Mouse (Mus musculus): Measurements from ENCODE around the gene Rasd1. TPM values are rescaled to one million over a fixed set of nuclear protein-coding genes. Genes with fewer than 3 reads are reported as not detected.
"Not testable (repeated sequence)": the region's sequence is repeated elsewhere in the genome, so short reads cannot be mapped to it uniquely, and the experiment has no call there.

Rasd1 gene
- polyA plus RNA-seq, 1 experiment: not detected

DNA sequence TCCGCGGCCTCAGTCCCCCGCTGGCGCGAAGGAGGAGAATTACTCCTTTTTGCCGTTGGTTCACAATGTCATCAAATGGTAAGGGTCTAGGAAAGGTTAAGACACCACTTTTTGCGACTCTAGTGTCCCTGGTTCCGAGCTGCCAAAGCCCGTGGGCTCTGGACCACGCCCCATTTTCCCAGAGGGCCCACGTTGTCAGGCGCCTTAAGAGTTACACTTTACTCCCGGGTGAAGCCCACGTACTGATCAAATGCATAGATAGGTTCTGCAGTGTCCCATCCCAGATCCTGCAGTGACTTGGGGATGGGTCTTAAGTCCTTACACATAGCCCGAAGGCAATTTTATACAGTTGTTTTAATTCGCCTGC lies 16.4 kb downstream of the Rasd1 start:
- TF ChIP-seq POLR2A (IDR thresholded peaks at IDR 0.05; ENCODE audit: insufficient read depth, low read depth, low read length) (no peak), CTCF (IDR thresholded peaks at IDR 0.05; ENCODE audit: insufficient read depth, low read depth, low read length) (no peak)
- no peak overlapping the region for H3K27ac ChIP-seq (ENCODE audit: insufficient read depth, low read depth, low read length)
- H3K4me1 ChIP-seq (ENCODE audit: control insufficient read depth, insufficient read depth, low read length): peaks cover 11% of the 10 kb centered on the region; the same call in 1 of the 2 replicates
- H3K4me3 ChIP-seq (ENCODE audit: insufficient read depth, low read depth, low read length): peak overlapping the region; percentile 76
- 2% methylated on average over 16 of the region's 16 CpGs for WGBS

- Histone ChIP-seq H3K4me1 (ENCODE audit: control insufficient read depth, insufficient read depth, low read length) (peaks cover 9% of the 10 kb centered on the region; the same call in 1 of the 2 replicates), H3K4me3 (ENCODE audit: insufficient read depth, low read depth, low read length) (peak within 1 kb of the TSS; percentile 76), H3K27ac (ENCODE audit: insufficient read depth, low read depth, low read length) (peak within 1 kb of the TSS; percentile 92)
- WGBS: 1% methylated on average over 43 of the region's 43 CpGs
- no peak for TF ChIP-seq CTCF (IDR thresholded peaks at IDR 0.05; ENCODE audit: insufficient read depth, low read depth, low read length)
- TF ChIP-seq POLR2A (IDR thresholded peaks at IDR 0.05; ENCODE audit: insufficient read depth, low read depth, low read length): 0 out of 2 replicates have a peak, but pooled peaks have one; percentile 44
Measured at GRCm38 (mm10) chr11:59947752-59948400, 16.9 kb downstream of the Rasd1 start, which contains the start of gene Med9. Gene Med9 (plus strand): TSS chr11:59948206.

GRCm38 (mm10) chr11:59944855-59945254 lies 19.9 kb downstream of the Rasd1 start:
- H3K4me3 ChIP-seq (ENCODE audit: insufficient read depth, low read depth, low read length); H3K4me1 ChIP-seq (ENCODE audit: control insufficient read depth, insufficient read depth, low read length); H3K27ac ChIP-seq (ENCODE audit: insufficient read depth, low read depth, low read length): not testable (repeated sequence)
- 86% methylated on average over 10 of the region's 10 CpGs for WGBS

- H3K4me3 ChIP-seq (ENCODE audit: insufficient read depth, low read depth, low read length): no peak overlapping the region
- no peak for TF ChIP-seq POLR2A (IDR thresholded peaks at IDR 0.05; ENCODE audit: insufficient read depth, low read depth, low read length)
- TF ChIP-seq CTCF (IDR thresholded peaks at IDR 0.05; ENCODE audit: insufficient read depth, low read depth, low read length): no peak
- peaks cover 2% of the 10 kb centered on the region; the same call in 1 of the 2 replicates for H3K4me1 ChIP-seq (ENCODE audit: control insufficient read depth, insufficient read depth, low read length)
- WGBS: 20% methylated on average over 3 of the region's 3 CpGs
- no peak overlapping the region for H3K27ac ChIP-seq (ENCODE audit: insufficient read depth, low read depth, low read length)
Measured at GRCm38 (mm10) chr11:59941391-59941790, 23.4 kb downstream of the Rasd1 start.

GRCm38 (mm10) chr11:59940645-59941044 lies 24.1 kb downstream of the Rasd1 start:
- WGBS: 72% methylated on average over 3 of the region's 3 CpGs

GRCm38 (mm10) chr11:59939821-59940220 lies 24.9 kb downstream of the Rasd1 start:
- no peak overlapping the region for H3K4me3 ChIP-seq (ENCODE audit: insufficient read depth, low read depth, low read length)
- 84% methylated on average over 1 of the region's 1 CpGs for WGBS
- no peak for TF ChIP-seq CTCF (IDR thresholded peaks at IDR 0.05; ENCODE audit: insufficient read depth, low read depth, low read length)
- no peak for TF ChIP-seq POLR2A (IDR thresholded peaks at IDR 0.05; ENCODE audit: insufficient read depth, low read depth, low read length)
- H3K4me1 ChIP-seq (ENCODE audit: control insufficient read depth, insufficient read depth, low read length): 0 out of 2 replicates have a peak, but pooled peaks cover 3% of the 10 kb centered on the region
- no peak overlapping the region for H3K27ac ChIP-seq (ENCODE audit: insufficient read depth, low read depth, low read length)

More at GRCm38 (mm10) chr11:59940645-59941044, 24.1 kb downstream of the Rasd1 start:
- TF ChIP-seq CTCF (IDR thresholded peaks at IDR 0.05; ENCODE audit: insufficient read depth, low read depth, low read length): no peak
- no peak for TF ChIP-seq POLR2A (IDR thresholded peaks at IDR 0.05; ENCODE audit: insufficient read depth, low read depth, low read length)
- Histone ChIP-seq H3K4me1 (ENCODE audit: control insufficient read depth, insufficient read depth, low read length) (no peaks in the 10 kb centered on the region), H3K27ac (ENCODE audit: insufficient read depth, low read depth, low read length) (no peak overlapping the region), H3K4me3 (ENCODE audit: insufficient read depth, low read depth, low read length) (no peak overlapping the region)

DNA sequence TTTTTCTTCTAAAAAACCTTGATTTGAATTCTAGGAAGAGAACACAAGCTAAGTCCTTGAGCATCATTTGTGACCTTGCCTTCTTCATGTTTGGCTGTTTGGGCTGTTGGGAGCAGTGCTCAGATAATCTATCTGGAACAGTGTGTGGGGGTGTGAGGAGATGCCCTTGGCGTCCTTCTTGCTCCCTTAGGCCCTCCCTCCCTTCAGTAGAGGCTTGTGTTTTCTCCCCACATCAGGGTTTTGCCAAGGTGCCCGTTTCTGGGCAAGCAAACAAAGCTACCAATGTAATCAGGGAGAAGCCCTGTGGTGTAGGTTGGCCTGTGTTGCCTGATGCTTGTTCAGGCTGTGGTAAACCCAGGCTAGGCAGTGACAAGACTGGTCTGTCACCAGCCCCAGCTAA lies 27.1 kb downstream of the Rasd1 start:
- 29% methylated on average over 2 of the region's 2 CpGs for WGBS
- TF ChIP-seq POLR2A (IDR thresholded peaks at IDR 0.05; ENCODE audit: insufficient read depth, low read depth, low read length) (no peak), CTCF (IDR thresholded peaks at IDR 0.05; ENCODE audit: insufficient read depth, low read depth, low read length) (no peak)

GRCm38 (mm10) chr11:59937023-59937422 lies 27.7 kb downstream of the Rasd1 start:
- Histone ChIP-seq H3K4me3 (ENCODE audit: insufficient read depth, low read depth, low read length) (no peak overlapping the region), H3K27ac (ENCODE audit: insufficient read depth, low read depth, low read length) (no peak overlapping the region), H3K4me1 (ENCODE audit: control insufficient read depth, insufficient read depth, low read length) (peaks cover 11% of the 10 kb centered on the region)
- WGBS: 68% methylated on average over 3 of the region's 3 CpGs
- TF ChIP-seq POLR2A (IDR thresholded peaks at IDR 0.05; ENCODE audit: insufficient read depth, low read depth, low read length) (no peak), CTCF (IDR thresholded peaks at IDR 0.05; ENCODE audit: insufficient read depth, low read depth, low read length) (no peak)

More for the DNA sequence above, 27.1 kb downstream of the Rasd1 start:
- Histone ChIP-seq H3K27ac (ENCODE audit: insufficient read depth, low read depth, low read length) (no peak overlapping the region), H3K4me1 (ENCODE audit: control insufficient read depth, insufficient read depth, low read length) (peaks cover 11% of the 10 kb centered on the region), H3K4me3 (ENCODE audit: insufficient read depth, low read depth, low read length) (no peak overlapping the region)

DNA sequence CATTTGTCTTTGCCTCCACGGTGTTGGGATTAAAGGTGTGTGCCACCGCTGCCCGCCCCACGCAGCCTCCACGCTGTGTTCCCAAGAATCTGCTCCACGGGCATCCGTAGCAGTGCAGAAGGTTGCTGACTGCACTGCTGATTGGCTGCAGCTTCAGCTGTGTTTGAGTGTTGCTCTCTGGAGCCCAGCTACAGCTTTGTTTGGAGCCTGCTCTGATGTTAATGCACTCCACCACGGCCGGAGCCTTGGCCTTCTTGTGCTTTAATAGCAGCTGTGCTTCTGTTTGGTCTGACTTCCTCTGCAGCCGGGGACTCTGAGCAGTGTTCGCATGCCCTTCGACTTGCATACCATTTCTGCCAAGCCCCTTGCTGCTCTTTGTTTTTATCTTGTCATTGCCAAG lies 30.8 kb downstream of the Rasd1 start:
- no peak overlapping the region for H3K4me3 ChIP-seq (ENCODE audit: insufficient read depth, low read depth, low read length)
- TF ChIP-seq POLR2A (IDR thresholded peaks at IDR 0.05; ENCODE audit: insufficient read depth, low read depth, low read length) (no peak), CTCF (IDR thresholded peaks at IDR 0.05; ENCODE audit: insufficient read depth, low read depth, low read length) (no peak)
- no peak overlapping the region for H3K27ac ChIP-seq (ENCODE audit: insufficient read depth, low read depth, low read length)
- peaks cover 11% of the 10 kb centered on the region for H3K4me1 ChIP-seq (ENCODE audit: control insufficient read depth, insufficient read depth, low read length)
- 26% methylated on average over 12 of the region's 12 CpGs for WGBS
